Mouse (Mus musculus) regulatory T cell (primary cell): Measurements from ENCODE around the gene Nedd9.

Experiments
- in situ Hi-C: fragments of 300-600 bp; cut with MboI, MseI; formaldehyde crosslinking; loops from one replicate; pipeline ENCODE4 v1.15.1; 2025; ENCODE audit warnings: high pct_unique_total_duplicates

Nedd9 gene

DNA sequence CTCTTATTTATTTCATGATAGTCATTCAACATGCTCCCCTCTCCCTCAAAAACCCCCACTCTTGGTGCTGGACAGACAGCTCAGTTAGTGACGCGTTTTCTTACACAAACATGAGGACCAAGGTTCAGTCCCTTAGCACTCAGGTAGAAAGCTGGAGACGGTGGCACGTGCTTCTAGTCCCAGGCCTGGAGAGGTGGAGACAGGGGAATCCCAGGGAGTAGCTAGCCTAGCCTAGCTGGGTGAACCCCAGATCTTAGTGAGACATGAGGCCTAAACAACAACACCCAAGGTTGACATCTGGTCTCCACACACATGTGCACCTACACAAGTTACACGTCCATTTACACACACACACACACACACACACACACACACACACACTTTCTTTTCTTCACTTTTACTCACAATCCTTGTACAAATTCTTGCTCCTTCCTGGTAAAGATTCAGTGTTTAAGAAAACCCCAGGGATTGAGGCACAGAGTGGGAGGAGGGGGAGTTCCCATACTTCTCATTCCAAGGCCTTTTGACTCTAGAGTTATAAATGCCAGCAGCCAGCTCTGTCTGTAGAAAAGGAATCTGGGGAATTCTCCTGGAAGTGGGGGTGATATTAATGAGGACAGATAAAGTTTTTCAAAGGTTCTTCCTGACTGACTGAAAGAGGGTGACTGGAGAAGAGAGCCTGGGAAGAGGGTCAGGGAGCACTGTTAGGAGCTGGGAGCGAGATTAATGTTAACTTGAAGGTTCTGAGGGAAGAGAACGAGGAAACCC lies 29.9 kb downstream of the Nedd9 start:
- in situ Hi-C loops = no loop called here

DNA sequence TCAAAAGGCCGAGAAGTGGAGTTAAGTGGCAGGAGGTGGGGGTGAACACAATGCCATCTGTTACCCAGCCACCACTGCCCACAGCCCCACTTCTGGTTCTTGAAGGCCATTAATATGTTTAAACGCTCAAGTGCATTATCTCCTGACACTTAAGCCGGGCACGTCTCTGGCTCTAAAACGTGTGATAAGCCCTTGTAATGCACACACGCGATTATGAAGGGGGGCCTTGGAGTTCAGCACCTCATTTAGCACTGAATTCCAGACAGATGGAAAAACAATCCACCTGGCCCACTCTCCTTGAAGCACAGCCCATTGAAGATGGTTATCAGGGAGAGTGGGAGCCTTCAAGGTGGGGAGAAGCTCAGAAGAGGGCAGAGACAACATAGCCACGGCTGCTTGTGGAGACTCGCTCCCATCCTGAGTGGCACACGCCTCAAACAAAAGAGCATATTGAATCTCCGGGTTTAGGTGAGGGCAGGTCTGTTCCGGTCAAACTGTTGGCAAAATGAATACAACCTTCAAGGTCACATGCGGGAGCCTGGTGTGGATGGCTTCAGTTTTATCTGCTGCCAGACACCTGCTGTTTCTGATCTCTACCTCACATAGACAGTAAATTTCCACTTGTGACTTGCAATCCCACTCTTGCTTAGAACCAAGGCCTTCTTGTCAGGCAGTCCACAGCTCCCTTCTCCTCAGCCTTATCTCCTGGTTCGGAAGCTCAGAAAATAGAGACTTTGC lies 30.7 kb downstream of the Nedd9 start:
- in situ Hi-C loops = no loop called here

DNA sequence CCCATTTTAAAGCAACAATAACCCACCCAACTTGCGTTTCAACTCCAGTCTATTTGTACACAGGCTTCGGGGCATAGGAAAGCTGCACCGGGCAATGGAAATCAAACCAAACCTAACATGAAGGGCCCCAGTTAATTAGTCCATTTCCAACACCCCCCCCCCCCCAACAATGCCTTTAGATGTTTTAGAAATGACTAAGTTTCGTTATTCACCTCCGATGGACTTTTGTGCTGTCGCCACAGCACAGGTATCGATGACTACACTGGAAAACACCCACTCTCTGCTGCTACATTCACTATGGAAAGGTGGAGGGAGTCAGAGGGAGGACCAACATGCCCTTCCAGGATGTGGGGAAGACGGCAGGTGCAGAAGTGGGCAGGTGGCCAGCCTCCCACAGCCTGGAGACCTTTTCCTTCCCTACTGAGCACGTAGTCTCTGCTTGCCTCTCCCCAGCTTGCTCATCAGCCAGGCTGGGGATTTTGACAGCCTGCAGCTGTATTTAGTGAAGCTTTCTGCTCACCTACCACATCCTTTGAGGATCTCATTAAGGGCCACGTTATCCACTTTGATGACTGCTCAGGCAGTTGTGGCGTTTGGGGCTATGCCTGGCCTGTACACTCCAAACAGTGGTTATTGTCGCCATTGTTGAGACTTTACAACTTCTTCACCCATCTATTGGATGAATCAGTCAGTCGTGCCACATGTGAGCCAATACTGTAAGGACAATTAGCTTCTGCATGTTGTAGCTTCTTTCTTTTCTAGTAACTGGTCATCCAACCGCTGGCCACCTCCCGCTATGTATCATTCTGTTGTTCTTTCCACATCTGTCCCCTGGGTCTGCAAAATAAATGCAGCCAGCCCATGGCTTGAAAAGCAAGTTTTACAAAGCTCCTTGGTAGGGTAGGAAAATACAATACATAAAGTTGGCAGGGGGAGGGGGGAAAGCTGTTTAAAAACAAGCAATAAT lies 33.7 kb downstream of the Nedd9 start:
- in situ Hi-C loops = no loop called here

DNA sequence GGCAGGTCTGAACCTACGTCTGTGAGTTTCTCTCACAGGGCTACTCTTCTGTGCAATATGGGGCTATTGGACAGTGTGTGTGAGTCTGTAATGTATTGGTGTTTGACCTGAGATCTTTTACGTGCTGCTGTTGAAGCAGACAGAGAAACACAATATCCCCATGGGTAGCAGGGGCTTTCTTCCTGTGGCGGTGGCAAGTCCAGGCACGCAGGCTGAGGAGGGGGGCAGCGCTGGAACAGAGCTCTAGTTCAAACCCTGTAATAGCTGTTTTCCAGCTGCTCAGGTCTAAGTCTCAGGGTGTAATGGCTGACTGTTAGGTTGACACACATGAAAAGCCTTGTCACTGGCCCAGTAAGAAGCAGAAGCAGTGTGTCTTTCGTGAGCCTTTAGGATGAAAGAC lies 36.3 kb downstream of the Nedd9 start:
- in situ Hi-C loops = no loop called here

DNA sequence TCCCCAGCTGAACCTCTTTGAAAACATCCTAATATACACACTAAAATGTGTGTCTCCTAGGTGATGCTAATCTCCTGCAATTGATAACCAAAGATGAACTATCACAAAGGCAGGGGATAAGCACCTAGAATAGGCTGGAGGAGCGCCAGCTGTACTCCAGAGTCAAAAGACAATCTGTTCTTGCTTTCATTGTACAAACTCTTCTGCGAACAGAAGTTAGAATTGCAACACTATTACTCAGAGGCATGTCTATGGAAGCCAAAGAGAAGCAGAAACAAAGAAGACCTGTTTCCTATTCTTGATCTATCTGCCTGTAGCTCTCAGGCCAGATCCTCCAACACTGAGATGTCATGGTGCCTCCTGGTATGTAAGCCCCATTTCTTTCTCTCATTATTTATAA lies 38.0 kb downstream of the Nedd9 start:
- in situ Hi-C loops = no loop called here

DNA sequence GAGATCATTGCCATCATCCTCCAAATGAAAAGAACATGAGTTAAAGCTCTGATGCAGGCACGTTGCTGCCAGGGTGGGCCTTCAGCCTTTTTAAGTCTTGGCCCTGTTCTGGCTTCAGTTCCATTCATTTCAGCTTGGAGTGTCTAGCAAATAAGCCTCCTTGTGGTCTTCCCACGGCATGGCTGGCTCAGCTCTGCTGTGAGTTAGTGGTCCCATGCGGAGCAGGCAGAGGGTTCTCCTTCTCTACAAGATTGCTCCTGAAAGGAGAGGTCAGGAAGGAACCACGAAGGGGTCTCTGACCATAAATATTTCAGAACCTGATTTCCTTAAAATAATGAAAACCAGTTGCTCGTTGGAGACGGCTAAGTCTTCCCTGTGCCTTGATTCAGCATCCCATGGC lies 40.0 kb downstream of the Nedd9 start:
- in situ Hi-C loops = no loop called here

DNA sequence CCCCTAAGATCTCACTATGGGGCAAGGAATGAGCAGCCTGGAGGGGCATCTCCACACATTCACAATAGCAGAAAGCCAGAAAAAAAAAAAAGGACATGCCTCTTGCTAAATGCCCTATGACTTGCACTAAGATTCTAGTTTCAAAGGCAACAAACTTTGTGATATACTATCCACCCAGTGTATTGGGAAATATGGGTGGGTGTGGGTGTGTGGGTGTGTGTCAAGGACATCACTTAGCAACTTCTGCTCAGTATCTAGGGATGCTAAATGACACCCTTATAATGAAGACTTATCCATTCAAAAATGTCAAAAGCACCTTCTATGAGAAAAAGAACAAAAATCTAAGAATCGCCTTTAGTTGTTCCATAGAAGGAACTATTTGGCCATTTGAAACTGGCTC lies 40.6 kb downstream of the Nedd9 start:
- in situ Hi-C loops = no loop called here

DNA sequence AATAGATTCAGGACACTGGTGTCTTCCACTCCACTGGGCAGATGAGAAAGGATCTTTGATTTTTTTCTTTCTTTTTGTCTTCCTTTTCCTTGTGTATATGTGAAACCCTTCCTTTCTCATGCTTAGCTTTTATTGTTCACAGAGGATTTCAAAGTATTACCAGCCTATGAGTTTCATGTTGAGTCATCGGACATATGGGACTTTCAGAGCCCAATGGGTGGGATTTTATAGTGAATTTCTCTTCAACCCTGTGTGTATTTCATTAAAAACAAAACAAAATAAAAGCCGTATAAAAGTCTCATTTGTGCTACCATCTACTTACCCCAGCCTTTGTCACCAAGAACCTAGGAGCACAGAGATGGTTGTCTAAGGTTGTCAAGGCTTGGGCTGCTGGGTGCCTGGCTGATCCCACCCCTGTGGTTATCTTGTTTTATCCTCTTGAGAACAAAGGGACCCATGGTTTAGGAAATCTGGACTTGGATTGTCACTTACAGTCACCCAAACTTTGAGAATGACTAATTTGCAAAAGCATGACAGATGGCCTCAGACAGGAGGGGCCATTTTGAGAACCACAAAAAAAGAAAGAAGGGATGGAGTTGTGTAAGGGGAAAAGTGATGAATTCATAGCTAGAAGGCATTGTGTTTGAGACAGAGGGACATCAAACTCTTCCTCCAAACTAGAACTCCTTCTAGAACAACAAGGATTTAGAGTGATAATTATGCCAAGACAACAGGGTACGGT lies 41.9 kb downstream of the Nedd9 start:
- in situ Hi-C loops = no loop called here

DNA sequence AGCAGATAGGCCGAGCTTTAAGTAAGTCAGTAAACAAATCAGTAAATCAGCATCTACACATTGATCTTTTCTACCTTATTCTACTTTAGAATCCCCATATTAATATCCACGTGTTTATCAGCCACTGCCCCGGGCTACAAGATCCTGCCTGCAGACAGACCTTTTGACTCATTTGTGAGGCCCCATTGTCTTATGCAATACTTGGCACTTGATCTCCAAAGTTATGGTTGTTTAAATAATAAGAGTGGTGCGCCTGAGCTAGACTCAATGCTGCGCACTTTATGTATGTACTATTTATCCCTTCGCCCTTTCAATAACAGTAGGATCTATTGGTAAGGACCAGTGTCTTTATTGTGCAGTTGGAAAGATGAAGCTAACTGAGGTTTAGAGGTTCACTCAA lies 42.9 kb downstream of the Nedd9 start:
- in situ Hi-C loops = no loop called here

DNA sequence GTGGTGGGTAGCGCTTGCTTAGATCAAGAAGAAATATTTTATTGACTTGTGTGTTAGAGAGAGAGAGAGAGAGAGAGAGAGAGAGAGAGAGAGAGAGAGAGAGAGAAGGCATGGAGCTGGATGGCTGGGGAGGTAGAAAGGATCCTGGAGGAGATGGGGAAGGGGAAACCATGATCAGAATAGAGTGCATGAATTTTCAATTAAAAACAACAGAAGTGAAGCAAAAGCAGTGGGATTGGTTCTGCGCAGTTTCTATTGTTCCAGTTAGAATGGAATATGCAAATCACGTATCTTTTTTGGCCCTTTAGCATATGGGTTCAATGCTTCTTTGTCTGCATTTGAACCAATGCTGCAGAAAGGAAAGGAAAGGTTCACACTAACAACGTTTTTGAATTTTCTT lies 45.0 kb downstream of the Nedd9 start:
- in situ Hi-C loops = no loop called here

DNA sequence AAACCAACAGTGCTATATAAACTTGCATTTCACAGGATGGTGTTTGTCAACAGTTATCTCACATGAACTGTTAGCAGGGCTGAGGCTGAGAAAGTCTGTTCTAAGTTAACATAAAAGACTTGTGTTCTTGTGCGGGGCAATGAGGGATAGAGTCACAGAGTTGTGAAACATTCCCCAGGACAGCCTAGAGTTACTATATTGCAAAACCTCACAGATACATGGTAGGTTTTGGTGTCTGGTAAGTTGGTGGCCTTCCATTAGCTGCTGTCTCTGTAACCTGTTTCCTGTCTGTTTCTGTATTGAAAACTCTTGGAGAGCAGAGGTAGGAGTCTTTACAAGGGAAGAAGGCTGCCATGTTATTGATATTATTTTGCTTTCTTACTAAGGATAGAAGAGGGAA lies 47.0 kb downstream of the Nedd9 start:
- in situ Hi-C loops = no loop called here

DNA sequence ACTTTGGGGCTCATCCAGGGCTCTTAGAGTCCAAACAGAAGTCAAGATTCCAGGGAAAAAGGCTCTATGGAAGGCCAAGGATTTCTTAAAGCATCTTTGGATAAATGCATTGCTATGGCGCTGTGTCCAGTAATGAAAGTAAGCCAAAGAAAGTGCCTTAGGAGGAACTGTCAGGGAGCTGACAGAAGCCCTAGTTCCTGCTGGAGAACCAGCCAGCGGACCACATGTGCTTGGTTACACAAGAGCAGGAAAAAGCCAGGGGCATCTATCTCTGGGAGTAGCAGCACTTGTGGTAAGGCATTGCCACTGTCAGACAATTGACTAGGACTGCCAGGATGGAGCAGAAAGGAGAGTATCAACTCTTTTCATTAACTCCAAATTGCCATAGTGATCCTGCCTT lies 49.8 kb downstream of the Nedd9 start:
- in situ Hi-C loops = no loop called here

DNA sequence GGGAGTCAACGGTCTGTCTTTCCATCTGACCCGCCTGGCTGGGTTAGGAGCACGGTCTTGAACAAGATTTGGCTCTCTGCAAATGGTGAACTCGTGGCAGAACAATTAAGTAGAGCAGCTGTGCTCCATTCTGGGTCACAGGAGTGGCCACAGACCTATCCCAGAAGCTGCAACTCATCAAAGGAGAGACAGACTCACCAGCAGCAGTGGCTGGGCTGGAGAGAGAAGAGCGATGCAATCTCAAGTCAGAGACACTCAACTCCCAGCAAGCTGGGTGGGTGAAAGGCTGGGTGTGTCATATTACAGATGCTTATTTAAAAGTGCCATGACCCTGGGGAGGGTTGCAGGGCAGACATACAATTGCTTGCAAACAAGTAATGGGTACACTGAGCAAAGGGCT lies 50.4 kb downstream of the Nedd9 start:
- in situ Hi-C loops = no loop called here

DNA sequence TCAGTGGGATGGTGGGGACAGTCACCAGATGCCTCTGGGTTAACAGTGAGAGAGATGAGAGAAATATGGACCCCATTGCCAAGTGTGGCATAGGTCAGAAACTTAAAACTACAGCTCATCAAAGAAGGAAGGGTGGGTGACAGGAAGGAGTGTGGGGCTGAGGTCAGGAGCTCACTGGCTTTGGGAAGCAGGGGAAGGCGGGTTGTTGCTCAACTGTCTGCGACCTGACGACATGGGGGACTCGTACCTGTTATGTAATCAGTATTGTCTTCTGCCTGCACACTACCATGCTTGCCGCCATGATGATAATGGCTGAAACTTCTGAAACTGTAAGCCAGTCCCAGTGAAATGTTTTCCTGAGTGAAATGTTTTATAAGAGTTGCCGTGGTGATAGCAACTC lies 54.0 kb downstream of the Nedd9 start:
- in situ Hi-C loops = no loop called here

DNA sequence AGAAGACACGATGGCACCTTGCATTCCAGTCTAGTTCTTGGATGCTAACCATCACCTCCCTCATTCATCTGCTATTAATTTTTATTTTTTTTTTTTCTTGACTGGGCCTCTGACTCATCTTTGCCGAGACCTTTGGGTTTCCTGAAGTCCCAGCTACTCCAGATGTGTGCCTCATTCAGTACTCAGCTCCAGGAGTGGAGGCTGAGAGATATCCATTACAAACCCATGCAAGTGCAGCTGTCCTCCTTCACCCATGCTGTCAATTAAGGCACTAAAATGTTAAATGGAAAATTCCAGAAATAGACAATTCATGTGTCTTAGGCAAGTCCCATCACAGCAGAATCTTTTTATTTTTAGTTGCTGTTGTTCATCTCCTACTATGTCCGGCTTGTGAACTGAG lies 55.4 kb downstream of the Nedd9 start:
- in situ Hi-C loops = no loop called here

DNA sequence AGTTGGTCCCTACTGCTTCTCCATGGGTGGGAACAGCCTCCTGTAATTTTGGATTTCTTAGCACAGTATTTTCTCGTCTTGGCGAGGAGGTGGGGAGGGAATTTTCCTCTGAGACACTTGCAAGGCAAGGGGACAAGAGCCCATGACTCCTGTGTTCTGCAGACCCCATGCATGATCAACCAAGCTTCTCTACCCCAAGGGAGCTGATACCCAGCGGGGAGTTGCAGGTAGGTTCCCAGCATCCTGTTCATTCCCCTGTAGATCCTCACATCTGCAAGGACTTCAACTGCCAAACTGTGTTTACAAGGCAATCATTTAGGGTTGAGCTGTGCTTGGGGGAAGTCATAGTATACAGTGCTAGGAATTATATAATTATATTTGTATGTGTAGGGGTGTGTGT lies 60.1 kb downstream of the Nedd9 start:
- in situ Hi-C loops = no loop called here

DNA sequence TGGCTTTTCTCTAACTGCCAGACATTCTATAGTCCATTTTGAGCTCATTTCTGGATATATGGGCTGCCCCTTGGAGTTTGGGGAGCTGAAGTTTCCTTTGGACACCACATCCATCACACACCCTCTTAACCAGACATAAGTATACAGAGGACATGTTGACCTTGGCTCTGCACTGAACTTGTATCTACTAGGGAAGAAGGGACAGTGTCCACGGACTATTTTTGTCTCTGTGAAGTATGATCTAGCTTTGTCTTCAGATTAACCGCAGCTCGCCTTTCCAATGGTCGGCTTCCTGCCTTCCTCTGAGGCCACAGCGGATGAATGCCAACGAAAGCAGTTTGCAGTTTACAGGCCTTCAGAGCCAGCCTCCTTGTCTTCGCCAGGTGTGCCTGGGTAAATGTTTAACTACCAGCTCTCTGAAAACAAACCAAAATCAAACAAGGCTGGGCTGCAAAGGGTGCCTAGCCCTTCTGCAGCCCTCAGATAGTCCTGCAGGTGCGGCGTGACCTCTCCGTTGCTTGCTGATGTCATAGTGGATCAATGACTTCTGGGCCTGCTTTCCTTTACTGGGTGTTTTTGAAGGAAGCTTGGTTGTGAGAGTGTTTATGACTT lies 63.6 kb downstream of the Nedd9 start:
- in situ Hi-C loops = no loop called here

DNA sequence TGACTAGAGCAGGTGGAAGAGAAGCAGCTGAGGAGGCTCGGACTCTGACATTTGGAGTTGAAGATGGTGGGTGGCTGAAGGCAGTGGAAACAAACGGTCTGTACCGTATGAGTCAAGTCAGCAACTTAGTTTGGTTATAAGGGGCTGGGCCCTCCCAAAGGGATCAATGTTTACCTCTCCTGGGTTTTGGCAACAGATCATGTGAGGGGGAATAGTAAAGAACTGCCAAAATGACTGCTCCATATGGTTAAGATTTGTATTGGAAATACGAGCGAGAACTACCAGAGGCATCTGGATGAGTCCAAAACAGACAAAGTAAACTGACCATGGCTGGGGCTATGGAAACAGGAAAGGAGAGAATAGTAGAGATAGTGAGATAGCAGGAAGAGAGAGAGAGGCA lies 64.6 kb downstream of the Nedd9 start:
- in situ Hi-C loops = no loop called here

DNA sequence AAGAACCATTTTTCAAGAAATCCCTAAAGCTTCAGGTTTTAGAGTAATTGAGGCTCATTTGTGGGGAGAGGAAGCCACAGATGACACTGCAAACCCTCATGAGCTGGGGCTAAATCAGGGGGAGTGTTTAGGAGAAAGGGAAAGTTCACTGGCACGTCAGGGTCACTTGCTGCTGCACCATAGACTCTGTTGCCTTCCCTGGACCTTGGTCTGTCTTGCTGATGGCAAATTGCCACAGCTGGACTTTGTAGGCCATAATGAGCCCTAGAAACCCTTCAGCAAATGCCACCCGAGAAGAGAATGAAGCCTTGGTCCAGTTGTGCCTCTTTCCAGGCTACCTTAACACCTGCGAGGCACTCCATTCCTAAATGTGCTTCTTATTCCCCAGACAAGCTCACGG lies 66.8 kb downstream of the Nedd9 start:
- in situ Hi-C loops = no loop called here

DNA sequence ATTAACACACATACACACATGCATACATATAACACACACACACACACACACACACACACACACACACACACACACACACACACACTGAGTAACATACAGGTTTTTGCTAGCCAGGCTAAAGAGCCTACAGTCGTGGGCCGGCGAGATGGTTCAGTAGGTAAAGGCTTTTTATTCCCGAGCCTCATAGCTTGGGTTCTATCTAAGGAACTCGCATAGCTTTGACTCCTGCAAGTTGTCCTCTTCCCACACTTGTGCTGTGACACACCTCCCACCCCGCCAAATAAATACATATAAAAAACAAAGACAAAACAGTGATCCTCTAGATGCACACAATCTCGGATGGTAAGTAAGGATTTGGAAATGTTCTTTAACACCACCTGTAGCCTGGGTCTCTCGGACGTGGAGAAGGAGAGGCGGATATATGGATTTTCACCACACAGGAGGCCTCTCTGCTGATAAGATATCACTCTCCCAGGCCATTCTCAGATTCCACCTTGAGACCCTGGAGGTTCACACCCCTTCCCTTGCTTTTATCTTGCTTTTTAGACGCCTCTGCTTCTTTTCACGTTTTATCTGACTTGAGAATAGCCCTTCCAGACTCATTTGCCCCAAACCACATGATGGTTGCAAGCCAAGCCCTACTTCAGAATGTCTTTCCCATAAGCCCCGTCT lies 68.8 kb downstream of the Nedd9 start:
- in situ Hi-C loops = no loop called here
